Mouse (Mus musculus) heart, embryonic 16.5 days (tissue): ENCODE results near the gene Slit3. TPM values are rescaled to one million over a fixed set of nuclear protein-coding genes. Genes with fewer than 3 reads are reported as not detected.

Experiments
- ATAC-seq: fragments of 200-750 bp; cut with Nextera tagmentation; replicated peaks from 2 replicates; pipeline ENCODE4 v1.8.0; 2017; ENCODE audit warnings: moderate number of reproducible peaks; ENCODE audit not compliant: insufficient read depth, low FRiP score; ENCODE audit errors: extremely low read depth
- H3K27ac ChIP-seq: fragments of 300-500 bp; sonication (generic); 2 replicates; pipeline ENCODE4 v1.5.1; 2014; ENCODE audit warnings: mild to moderate bottlenecking, low read length, control low read depth, moderate library complexity
- H3K27me3 ChIP-seq: fragments of 300-500 bp; sonication (generic); 2 replicates; pipeline ENCODE4 v1.6.1; 2014; ENCODE audit warnings: low read length, mixed read lengths; ENCODE audit not compliant: control insufficient read depth, insufficient read depth
- H3K36me3 ChIP-seq: fragments of 300-500 bp; sonication (generic); 2 replicates; pipeline ENCODE4 v1.6.1; 2014; ENCODE audit not compliant: control insufficient read depth, insufficient read depth
- H3K4me1 ChIP-seq: fragments of 300-500 bp; sonication (generic); 2 replicates; pipeline ENCODE4 v1.6.1; 2014; ENCODE audit warnings: low read length, mixed read lengths; ENCODE audit not compliant: control insufficient read depth, insufficient read depth
- H3K4me2 ChIP-seq: fragments of 300-500 bp; sonication (generic); 2 replicates; pipeline ENCODE4 v1.6.1; 2014; ENCODE audit warnings: low read depth, mild to moderate bottlenecking, control low read depth, low read length
- H3K4me3 ChIP-seq: fragments of 300-500 bp; sonication (generic); 2 replicates; pipeline ENCODE4 v1.5.1; 2014; ENCODE audit warnings: mild to moderate bottlenecking, control low read depth, low read length
- H3K9ac ChIP-seq: fragments of 300-500 bp; sonication (generic); 2 replicates; pipeline ENCODE4 v1.6.1; 2014; ENCODE audit warnings: low read length, control low read depth
- H3K9me3 ChIP-seq: fragments of 300-500 bp; sonication (generic); replicated peaks from 2 replicates; pipeline ENCODE4 v1.6.1; 2016; ENCODE audit warnings: low read length; ENCODE audit not compliant: control insufficient read depth
- WGBS: fragments of 180-500 bp; shearing (Covaris S2); extraction: QIAGEN DNeasy Blood & Tissue Kit; methylation state at CpG from one replicate; pipeline ENCODE4 v1.1.7; 2014; 5-methylcytosine and 5-hydroxymethylcytosine counted together
- polyA plus RNA-seq: library from polyadenylated mRNA; unstranded; fragments of >200 nt; fragmentation: Nextera tagmentation; extraction: Ambion mirVana; gene quantifications from 2 replicates; pipeline ENCODE4 v1.2.1, GENCODE M21; 2015

Slit3 gene
- polyA plus RNA-seq, 1 experiment from 2014 or later, result 7.8 TPM

GRCm38 (mm10) chr11:35119360-35119759, 1.7 kb upstream of the Slit3 start:
- Histone ChIP-seq H3K9ac (no peak overlapping the region), H3K9me3 (no peaks in the 10 kb centered on the region), H3K4me2 (no peak overlapping the region), H3K36me3 (no peaks in the 10 kb centered on the region), H3K4me1 (peaks cover 12% of the 10 kb centered on the region; the same call in 1 of the 2 replicates), H3K4me3 (no peak overlapping the region), H3K27me3 (peaks cover 35% of the 10 kb centered on the region), H3K27ac (no peak overlapping the region)
- 0 out of 2 replicates have a peak, but pooled peaks have one; percentile 32 for ATAC-seq
- 6% methylated on average over 6 of the region's 6 CpGs for WGBS

DNA sequence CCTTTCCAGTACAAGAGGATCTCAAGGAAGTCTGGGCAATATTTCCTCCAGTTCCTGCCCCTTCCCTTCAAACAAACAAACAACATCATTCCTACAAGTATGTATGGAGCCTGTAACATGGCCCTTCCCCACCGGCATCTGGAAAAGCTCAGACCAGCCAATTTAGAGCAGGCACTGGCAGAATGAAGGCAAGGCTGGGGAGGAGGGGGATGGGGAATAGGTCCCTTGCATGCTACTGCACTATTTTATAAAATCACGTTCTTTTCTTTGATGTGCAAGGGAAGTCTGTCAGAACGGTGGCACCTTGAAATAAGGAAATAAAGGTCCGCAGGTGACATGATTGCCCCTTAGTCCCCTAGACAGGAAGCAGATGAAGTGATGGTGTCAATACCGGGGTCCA, 948 bp upstream of the Slit3 start:
- no peak for ATAC-seq
- Histone ChIP-seq H3K4me2 (no peak overlapping the region), H3K4me3 (no peak overlapping the region), H3K27ac (no peak overlapping the region), H3K27me3 (peaks cover 35% of the 10 kb centered on the region), H3K9ac (no peak overlapping the region), H3K9me3 (no peaks in the 10 kb centered on the region), H3K4me1 (peaks cover 12% of the 10 kb centered on the region; the same call in 1 of the 2 replicates), H3K36me3 (no peaks in the 10 kb centered on the region)
- WGBS, result 23% methylated on average over 5 of the region's 5 CpGs

DNA sequence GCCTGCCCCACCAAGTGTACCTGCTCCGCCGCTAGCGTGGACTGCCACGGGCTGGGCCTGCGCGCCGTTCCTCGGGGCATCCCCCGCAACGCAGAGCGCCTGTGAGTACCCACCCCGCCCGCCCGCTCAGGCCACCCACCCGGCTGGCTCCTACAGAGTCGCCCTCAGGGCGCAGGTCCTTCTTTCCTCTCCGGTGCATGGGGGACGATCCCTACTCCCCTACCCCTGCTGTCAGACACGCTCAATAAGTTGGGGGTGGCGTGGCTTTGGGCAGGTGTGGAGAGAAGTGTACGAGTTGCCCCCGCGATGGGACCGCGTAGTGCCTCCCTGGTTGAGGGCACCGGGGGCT, 561 bp downstream of the Slit3 start:
- H3K9ac ChIP-seq, result peak overlapping the region; percentile 75
- H3K4me2 ChIP-seq, result peak overlapping the region; percentile 87
- H3K9me3 ChIP-seq, result no peaks in the 10 kb centered on the region
- ATAC-seq, result peak; percentile 19; the same call in 1 of the 2 replicates
- peaks cover 35% of the 10 kb centered on the region for H3K27me3 ChIP-seq
- 1% methylated on average over 27 of the region's 27 CpGs for WGBS
- H3K4me1 ChIP-seq, result peaks cover 12% of the 10 kb centered on the region; the same call in 1 of the 2 replicates
- H3K4me3 ChIP-seq, result peak overlapping the region; percentile 72
- H3K27ac ChIP-seq, result peak overlapping the region; percentile 37; the same call in 1 of the 2 replicates
- no peaks in the 10 kb centered on the region for H3K36me3 ChIP-seq

GRCm38 (mm10) chr11:35122091-35122811, 1.2 kb downstream of the Slit3 start:
- Histone ChIP-seq H3K4me1 (peaks cover 12% of the 10 kb centered on the region; the same call in 1 of the 2 replicates), H3K27me3 (peaks cover 35% of the 10 kb centered on the region), H3K4me3 (peak overlapping the region; percentile 72), H3K4me2 (peak overlapping the region; percentile 87), H3K27ac (no peak overlapping the region; the same call in 1 of the 2 replicates), H3K9me3 (no peaks in the 10 kb centered on the region), H3K9ac (peak overlapping the region; percentile 75), H3K36me3 (no peaks in the 10 kb centered on the region)
- ATAC-seq, result no peak
- 4% methylated on average over 23 of the region's 23 CpGs for WGBS

DNA sequence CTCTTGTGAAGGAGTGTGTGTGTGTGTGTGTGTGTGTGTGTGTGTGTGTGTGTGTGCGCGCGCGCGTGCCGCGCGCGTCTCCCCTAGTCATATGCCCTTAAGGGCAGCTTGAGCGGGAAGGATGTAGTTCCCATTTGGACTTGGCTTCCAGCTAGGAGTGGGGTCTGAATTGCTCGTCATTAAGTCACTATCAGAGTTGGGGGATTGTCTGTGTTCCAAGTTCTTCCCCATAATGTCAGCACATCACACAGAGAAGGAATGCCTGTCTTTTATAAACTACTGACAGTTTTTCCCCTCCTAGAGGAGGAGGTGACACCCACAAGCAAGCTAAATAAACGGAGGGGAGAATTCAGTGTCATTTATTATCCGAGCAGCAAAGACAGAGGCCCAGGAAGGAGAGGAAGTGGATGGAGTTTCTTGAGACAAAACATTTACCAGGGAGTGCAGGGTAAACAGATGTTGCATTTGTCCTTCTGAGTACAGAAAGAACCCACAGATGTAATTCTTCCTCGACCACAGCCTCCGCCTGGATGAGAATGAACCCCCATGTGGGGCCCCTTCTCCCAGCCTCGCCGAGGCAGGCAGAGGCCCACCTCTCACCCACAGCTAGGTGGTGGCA, 3.6 kb downstream of the Slit3 start:
- Histone ChIP-seq H3K4me2 (no peak overlapping the region; the same call in 1 of the 2 replicates), H3K27ac (no peak overlapping the region), H3K9ac (no peak overlapping the region), H3K4me1 (peaks cover 7% of the 10 kb centered on the region; the same call in 1 of the 2 replicates), H3K9me3 (no peaks in the 10 kb centered on the region), H3K4me3 (no peak overlapping the region), H3K27me3 (peaks cover 35% of the 10 kb centered on the region), H3K36me3 (no peaks in the 10 kb centered on the region)
- WGBS, result 47% methylated on average over 17 of the region's 17 CpGs
- ATAC-seq, result no peak

GRCm38 (mm10) chr11:35125108-35125490, 4.1 kb downstream of the Slit3 start:
- no peak overlapping the region for H3K4me3 ChIP-seq
- H3K4me1 ChIP-seq, result peaks cover 6% of the 10 kb centered on the region; the same call in 1 of the 2 replicates
- no peak overlapping the region for H3K4me2 ChIP-seq
- 44% methylated on average over 10 of the region's 10 CpGs for WGBS
- no peak overlapping the region for H3K9ac ChIP-seq
- H3K36me3 ChIP-seq, result no peaks in the 10 kb centered on the region
- no peaks in the 10 kb centered on the region for H3K9me3 ChIP-seq
- no peak for ATAC-seq
- peaks cover 32% of the 10 kb centered on the region for H3K27me3 ChIP-seq
- H3K27ac ChIP-seq, result no peak overlapping the region

- WGBS, result 68% methylated on average over 5 of the region's 5 CpGs
- H3K4me3 ChIP-seq, result no peak overlapping the region
- H3K4me2 ChIP-seq, result no peak overlapping the region
- no peak overlapping the region for H3K27ac ChIP-seq
- no peak overlapping the region for H3K9ac ChIP-seq
- H3K27me3 ChIP-seq, result no peaks in the 10 kb centered on the region
- H3K4me1 ChIP-seq, result no peaks in the 10 kb centered on the region
- H3K36me3 ChIP-seq, result no peaks in the 10 kb centered on the region
- ATAC-seq, result no peak
- no peaks in the 10 kb centered on the region for H3K9me3 ChIP-seq
Observed at GRCm38 (mm10) chr11:35131740-35132139, 10.7 kb downstream of the Slit3 start.

DNA sequence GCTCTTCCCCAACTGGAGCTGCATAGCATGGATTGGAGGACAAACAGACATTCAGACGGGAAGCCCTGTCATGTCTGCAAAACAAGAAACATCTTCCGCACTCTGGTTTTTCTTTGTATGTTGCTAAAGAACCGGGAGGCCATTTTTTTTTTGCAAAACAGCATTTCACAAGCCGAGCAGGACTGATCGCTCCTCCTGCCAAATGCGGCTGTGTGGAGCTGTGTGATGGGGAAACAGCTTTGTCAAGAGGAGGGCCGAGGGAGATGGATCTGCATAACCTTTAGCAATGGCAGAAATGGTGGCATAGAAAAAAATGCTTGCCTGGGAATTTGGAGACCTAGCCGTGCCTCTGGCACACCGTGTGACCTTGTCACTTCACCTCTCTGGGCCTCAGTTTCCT, 15.6 kb downstream of the Slit3 start:
- H3K27ac ChIP-seq, result no peak overlapping the region

GRCm38 (mm10) chr11:35140092-35140491, 19.1 kb downstream of the Slit3 start:
- H3K4me2 ChIP-seq, result no peak overlapping the region
- H3K27me3 ChIP-seq, result no peaks in the 10 kb centered on the region
- H3K4me1 ChIP-seq, result no peaks in the 10 kb centered on the region
- H3K36me3 ChIP-seq, result no peaks in the 10 kb centered on the region
- no peak overlapping the region for H3K27ac ChIP-seq
- no peaks in the 10 kb centered on the region for H3K9me3 ChIP-seq
- H3K9ac ChIP-seq, result no peak overlapping the region
- 86% methylated on average over 6 of the region's 6 CpGs for WGBS
- no peak for ATAC-seq
- H3K4me3 ChIP-seq, result no peak overlapping the region

More for the DNA sequence above, 15.6 kb downstream of the Slit3 start:
- no peaks in the 10 kb centered on the region for H3K36me3 ChIP-seq
- no peaks in the 10 kb centered on the region for H3K4me1 ChIP-seq
- no peak overlapping the region for H3K4me3 ChIP-seq
- H3K9me3 ChIP-seq, result no peaks in the 10 kb centered on the region
- H3K9ac ChIP-seq, result no peak overlapping the region
- WGBS, result 83% methylated on average over 9 of the region's 9 CpGs
- H3K27me3 ChIP-seq, result no peaks in the 10 kb centered on the region
- no peak for ATAC-seq
- H3K4me2 ChIP-seq, result no peak overlapping the region
